Mouse (Mus musculus) activated CD4-positive, CD25-positive, alpha-beta regulatory T cell, adult 4 months (primary cell): ENCODE measurements around the gene Zbtb5. TPM values are rescaled to one million over a fixed set of nuclear protein-coding genes. Genes with fewer than 3 reads are reported as not detected.
"Not testable (repeated sequence)": the region's sequence is repeated elsewhere in the genome, so short reads cannot be mapped to it uniquely, and the experiment has no call there.

ENCODE experiments used
- ATAC-seq: one replicate; pipeline ENCODE4 v1.8.0; 2017
- polyA plus RNA-seq, 2 experiments: library from polyadenylated mRNA; unstranded; fragments of 100-300 nt; shearing (Covaris generic); gene quantifications; one replicate each; pipeline ENCODE4 v1.2.1; 2017

The Zbtb5 gene
- 1 to 10 TPM; 6.5 to 8.9 TPM for polyA plus RNA-seq

GRCm38 (mm10) chr4:45012105-45012975 is at the start of gene Zbtb5:
Zbtb5 (minus strand) TSS chr4:45012412.
- peak; percentile 88 for ATAC-seq

- ATAC-seq = no peak
Observed at GRCm38 (mm10) chr4:45055451-45055850, 43.2 kb upstream of the Zbtb5 start.

GRCm38 (mm10) chr4:45054862-45055261 is 42.6 kb upstream of the Zbtb5 start:
- no peak for ATAC-seq

GRCm38 (mm10) chr4:45047956-45048355 is 35.7 kb upstream of the Zbtb5 start:
- no peak for ATAC-seq

GRCm38 (mm10) chr4:45047286-45047887 is 35.2 kb upstream of the Zbtb5 start:
- ATAC-seq = no peak

- no peak for ATAC-seq
Observed at GRCm38 (mm10) chr4:45046679-45047078, 34.5 kb upstream of the Zbtb5 start.

GRCm38 (mm10) chr4:45040795-45041194 is 28.6 kb upstream of the Zbtb5 start:
- ATAC-seq = no peak

GRCm38 (mm10) chr4:45039546-45039945 is 27.3 kb upstream of the Zbtb5 start:
- ATAC-seq = not testable (repeated sequence)

GRCm38 (mm10) chr4:45038879-45039278 is 26.7 kb upstream of the Zbtb5 start:
- ATAC-seq = not testable (repeated sequence)

GRCm38 (mm10) chr4:45037455-45038410 is 25.5 kb upstream of the Zbtb5 start:
- no peak for ATAC-seq

- no peak for ATAC-seq
Observed at GRCm38 (mm10) chr4:45036571-45036970, 24.4 kb upstream of the Zbtb5 start.

GRCm38 (mm10) chr4:45036048-45036447 is 23.8 kb upstream of the Zbtb5 start:
- no peak for ATAC-seq

GRCm38 (mm10) chr4:45034693-45035628 is 22.7 kb upstream of the Zbtb5 start:
- ATAC-seq = no peak

GRCm38 (mm10) chr4:45032586-45032985 is 20.4 kb upstream of the Zbtb5 start:
- ATAC-seq = no peak

GRCm38 (mm10) chr4:45026459-45026858 is 14.2 kb upstream of the Zbtb5 start:
- no peak for ATAC-seq

- ATAC-seq = no peak
Observed at GRCm38 (mm10) chr4:45019009-45019408, 6.8 kb upstream of the Zbtb5 start.

GRCm38 (mm10) chr4:45018452-45018980 is 6.3 kb upstream of the Zbtb5 start, which contains the start of gene Polr1e:
Polr1e (plus strand) TSS chr4:45018583.
- peak; percentile 94 for ATAC-seq

- no peak for ATAC-seq
Observed at GRCm38 (mm10) chr4:45015615-45016014, 3.4 kb upstream of the Zbtb5 start.

GRCm38 (mm10) chr4:45013537-45013936 is 1.3 kb upstream of the Zbtb5 start:
- no peak for ATAC-seq

GRCm38 (mm10) chr4:45013031-45013431 is 819 bp upstream of the Zbtb5 start:
- ATAC-seq = no peak

- no peak for ATAC-seq
Observed at GRCm38 (mm10) chr4:45011581-45012104, 569 bp downstream of the Zbtb5 start.
